Mouse (Mus musculus) heart, adult 2 months (tissue): ENCODE results near the gene Col25a1.

ENCODE experiments used
- EP300 ChIP-seq: fragments of 200-500 bp; IDR thresholded peaks from 2 replicates; pipeline ENCODE4 v1.6.1; 2011; ENCODE audit warnings: low read depth, low read length, control low read depth; ENCODE audit not compliant: insufficient read depth
- POLR2A ChIP-seq: fragments of 200-500 bp; IDR thresholded peaks from 2 replicates; pipeline ENCODE4 v1.6.1; 2011; ENCODE audit warnings: mild to moderate bottlenecking, low read depth, low read length, control low read depth; ENCODE audit not compliant: insufficient read depth

DNA sequence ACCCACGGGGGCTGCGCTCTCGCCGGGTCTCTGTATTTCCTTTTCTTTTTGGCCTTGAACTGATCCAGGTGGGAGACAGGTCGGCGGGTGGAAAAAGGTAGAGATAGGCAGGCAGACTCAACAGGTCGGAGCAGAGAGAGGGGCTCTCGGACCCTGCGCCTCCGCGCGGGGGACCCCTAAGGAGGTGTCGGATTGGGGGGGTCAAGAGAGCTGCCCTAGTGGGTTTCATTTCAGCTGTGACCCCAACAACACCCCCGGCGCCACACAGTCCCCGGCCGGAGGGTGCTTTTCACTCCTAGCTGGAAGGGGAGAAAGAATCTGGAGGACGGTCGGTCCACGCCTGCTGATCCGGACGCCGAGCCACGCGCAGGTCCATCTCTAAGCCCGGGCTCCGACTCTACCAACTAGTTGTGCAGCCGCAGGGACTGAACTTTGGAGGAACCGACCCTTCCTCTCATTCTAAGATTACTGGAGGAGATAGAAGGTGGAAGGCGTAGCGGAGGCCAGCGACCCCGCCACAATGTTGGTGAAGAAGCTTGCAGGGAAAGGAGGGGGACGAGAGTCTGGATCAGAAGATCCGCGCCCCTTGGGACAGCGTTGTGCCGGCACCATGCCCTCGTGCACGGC lies 49.8 kb downstream of the Col25a1 start:
- no peak for TF ChIP-seq EP300
- TF ChIP-seq POLR2A: no peak
